Mouse (Mus musculus): ENCODE measurements around the gene S100a11. TPM values are rescaled to one million over a fixed set of nuclear protein-coding genes. Genes with fewer than 3 reads are reported as not detected.

The S100a11 gene
- total and polyA plus RNA-seq, 2 experiments from 2014 or later = 17.1 to 169 TPM

DNA sequence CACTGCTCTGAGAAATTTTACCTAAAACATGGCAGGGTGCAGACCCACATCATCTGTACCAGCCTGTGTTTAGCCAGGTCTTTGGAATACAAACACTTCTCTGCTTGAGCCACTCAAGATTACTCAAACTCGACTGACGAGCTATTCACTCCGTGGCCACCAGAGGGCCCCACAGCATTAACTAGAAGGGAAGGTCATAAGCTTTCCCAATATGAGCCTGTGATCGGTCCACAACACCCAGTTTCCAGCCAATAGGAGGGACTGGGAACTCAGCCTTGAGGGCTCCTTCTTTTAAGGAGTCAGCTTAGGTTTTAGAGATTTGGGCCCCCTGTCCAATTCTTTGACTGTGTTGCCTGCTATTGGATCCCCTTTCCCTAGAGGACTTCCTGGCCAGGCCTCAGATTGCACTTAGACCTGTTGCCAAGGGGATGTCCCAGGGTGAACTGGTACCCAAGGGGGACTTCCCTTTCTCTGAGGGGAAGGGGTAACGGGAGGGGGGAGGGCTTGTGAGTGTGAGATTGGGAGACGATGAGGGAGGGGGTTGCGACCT, 26.9 kb downstream of the S100a11 start:
- ATAC-seq = peak; percentile 43
- DNase-seq = peak; percentile 81
- no peak overlapping the region for H3K27ac ChIP-seq (ENCODE audit: low read depth, low read length)
- no peaks in the 10 kb centered on the region for H3K27me3 ChIP-seq (ENCODE audit: insufficient read depth, low read length)
- no peak overlapping the region for H3K9ac ChIP-seq
- 32% methylated on average over 7 of the region's 7 CpGs for WGBS
- H3K36me3 ChIP-seq (ENCODE audit: insufficient read depth) = no peaks in the 10 kb centered on the region
- no peak overlapping the region for H3K4me2 ChIP-seq (ENCODE audit: low read depth)
- no peaks in the 10 kb centered on the region for H3K9me3 ChIP-seq (ENCODE audit: low read length)
- H3K4me3 ChIP-seq (ENCODE audit: low read depth, low read length) = no peak overlapping the region
- no peaks in the 10 kb centered on the region for H3K4me1 ChIP-seq (ENCODE audit: insufficient read depth)
- TF ChIP-seq CTCF (IDR thresholded peaks at IDR 0.05; ENCODE audit: low read depth) = peak; percentile 88

DNA sequence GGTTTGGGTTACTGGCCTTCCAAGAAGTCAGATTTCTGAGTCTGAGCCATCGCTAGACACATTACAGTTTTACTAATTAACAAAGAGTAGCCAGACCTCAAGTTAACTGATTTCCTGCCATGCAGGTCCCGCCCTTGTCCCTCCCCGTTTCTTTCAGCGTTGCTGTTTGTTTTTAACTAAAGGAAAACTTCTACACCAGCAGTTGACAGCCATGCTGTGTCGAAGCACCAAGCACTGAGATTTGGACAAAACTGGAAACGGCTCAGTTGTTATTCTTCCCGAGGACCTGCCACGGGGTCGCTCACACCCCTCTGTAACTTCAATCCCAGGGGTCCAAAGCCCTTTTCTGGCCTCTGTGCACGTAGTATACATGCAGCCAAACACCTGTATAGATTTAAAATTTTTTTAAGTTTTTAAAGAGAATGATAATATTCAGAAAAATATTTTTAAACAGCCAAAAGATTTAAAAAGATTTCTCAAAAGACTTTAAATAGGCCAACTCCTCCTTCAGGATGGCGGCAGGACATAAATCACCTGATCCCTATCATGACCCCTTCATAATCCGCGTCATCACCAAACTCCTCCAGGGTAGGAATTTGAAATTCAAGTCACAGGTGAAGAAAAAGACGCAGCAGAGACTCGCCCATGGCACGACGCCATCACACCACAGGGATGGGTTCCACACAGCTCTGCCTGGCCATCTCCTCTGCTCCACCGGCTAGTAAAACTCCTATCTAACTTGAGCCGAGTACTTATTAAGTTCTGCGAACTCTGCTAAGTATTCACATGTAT, 27.7 kb downstream of the S100a11 start:
- 80% methylated on average over 20 of the region's 20 CpGs for WGBS

GRCm38 (mm10) chr3:93548541-93549266, 28.4 kb downstream of the S100a11 start:
- no peak overlapping the region for H3K4me3 ChIP-seq (ENCODE audit: low read depth, low read length)
- no peak for ATAC-seq
- no peaks in the 10 kb centered on the region for H3K9me3 ChIP-seq (ENCODE audit: low read length)
- H3K36me3 ChIP-seq (ENCODE audit: insufficient read depth) = no peaks in the 10 kb centered on the region
- no peak for DNase-seq
- no peak overlapping the region for H3K4me2 ChIP-seq (ENCODE audit: low read depth)
- no peak overlapping the region for H3K27ac ChIP-seq (ENCODE audit: low read depth, low read length)
- no peaks in the 10 kb centered on the region for H3K4me1 ChIP-seq (ENCODE audit: insufficient read depth)
- H3K9ac ChIP-seq = no peak overlapping the region
- H3K27me3 ChIP-seq (ENCODE audit: insufficient read depth, low read length) = no peaks in the 10 kb centered on the region
- TF ChIP-seq CTCF (IDR thresholded peaks at IDR 0.05; ENCODE audit: low read depth) = no peak
- 64% methylated on average over 5 of the region's 6 CpGs for WGBS

More for the DNA sequence above, 27.7 kb downstream of the S100a11 start:
- Histone ChIP-seq H3K4me3 (ENCODE audit: low read depth, low read length) (no peak overlapping the region), H3K27me3 (ENCODE audit: insufficient read depth, low read length) (no peaks in the 10 kb centered on the region), H3K4me2 (ENCODE audit: low read depth) (no peak overlapping the region), H3K4me1 (ENCODE audit: insufficient read depth) (no peaks in the 10 kb centered on the region), H3K9me3 (ENCODE audit: low read length) (no peaks in the 10 kb centered on the region), H3K27ac (ENCODE audit: low read depth, low read length) (no peak overlapping the region), H3K36me3 (ENCODE audit: insufficient read depth) (no peaks in the 10 kb centered on the region), H3K9ac (no peak overlapping the region)
- DNase-seq (no peak), ATAC-seq (no peak)
- no peak for TF ChIP-seq CTCF (IDR thresholded peaks at IDR 0.05; ENCODE audit: low read depth)

GRCm38 (mm10) chr3:93549986-93550385, 29.7 kb downstream of the S100a11 start:
- no peak for ATAC-seq

GRCm38 (mm10) chr3:93551950-93552901, 31.9 kb downstream of the S100a11 start:
- no peak for ATAC-seq

More at GRCm38 (mm10) chr3:93549986-93550385, 29.7 kb downstream of the S100a11 start:
- Histone ChIP-seq H3K9ac (no peak overlapping the region), H3K4me2 (ENCODE audit: low read depth) (no peak overlapping the region), H3K36me3 (ENCODE audit: insufficient read depth) (no peaks in the 10 kb centered on the region), H3K9me3 (ENCODE audit: low read length) (no peaks in the 10 kb centered on the region), H3K4me3 (ENCODE audit: low read depth, low read length) (no peak overlapping the region), H3K27ac (ENCODE audit: low read depth, low read length) (no peak overlapping the region), H3K4me1 (ENCODE audit: insufficient read depth) (no peaks in the 10 kb centered on the region), H3K27me3 (ENCODE audit: insufficient read depth, low read length) (no peaks in the 10 kb centered on the region)
- DNase-seq = no peak
- TF ChIP-seq CTCF (IDR thresholded peaks at IDR 0.05; ENCODE audit: low read depth) = no peak
- WGBS = 88% methylated on average over 4 of the region's 4 CpGs

GRCm38 (mm10) chr3:93553311-93553710, 33.0 kb downstream of the S100a11 start:
- Histone ChIP-seq H3K9ac (no peak overlapping the region), H3K27ac (ENCODE audit: low read depth, low read length) (no peak overlapping the region), H3K27me3 (ENCODE audit: insufficient read depth, low read length) (no peaks in the 10 kb centered on the region), H3K4me3 (ENCODE audit: low read depth, low read length) (no peak overlapping the region), H3K9me3 (ENCODE audit: low read length) (no peaks in the 10 kb centered on the region), H3K36me3 (ENCODE audit: insufficient read depth) (no peaks in the 10 kb centered on the region), H3K4me2 (ENCODE audit: low read depth) (no peak overlapping the region), H3K4me1 (ENCODE audit: insufficient read depth) (peaks cover 4% of the 10 kb centered on the region)
- WGBS = 93% methylated on average over 2 of the region's 2 CpGs
- ATAC-seq (no peak), DNase-seq (no peak)
- TF ChIP-seq CTCF (IDR thresholded peaks at IDR 0.05; ENCODE audit: low read depth) = no peak

More at GRCm38 (mm10) chr3:93551950-93552901, 31.9 kb downstream of the S100a11 start:
- H3K27ac ChIP-seq (ENCODE audit: low read depth, low read length) = no peak overlapping the region
- 93% methylated on average over 5 of the region's 5 CpGs for WGBS
- peaks cover 4% of the 10 kb centered on the region; the same call in 1 of the 2 replicates for H3K4me1 ChIP-seq (ENCODE audit: insufficient read depth)
- no peaks in the 10 kb centered on the region for H3K27me3 ChIP-seq (ENCODE audit: insufficient read depth, low read length)
- H3K9ac ChIP-seq = no peak overlapping the region
- no peak overlapping the region for H3K4me3 ChIP-seq (ENCODE audit: low read depth, low read length)
- H3K4me2 ChIP-seq (ENCODE audit: low read depth) = no peak overlapping the region
- H3K36me3 ChIP-seq (ENCODE audit: insufficient read depth) = no peaks in the 10 kb centered on the region
- TF ChIP-seq CTCF (IDR thresholded peaks at IDR 0.05; ENCODE audit: low read depth) = no peak
- H3K9me3 ChIP-seq (ENCODE audit: low read length) = no peaks in the 10 kb centered on the region
- no peak for DNase-seq
